Mouse (Mus musculus) ES-Bruce4 (cell line): ENCODE results near the gene Chsy1.

Source experiments
- CTCF ChIP-seq: IDR thresholded peaks from one replicate; pipeline ENCODE4 v1.8.1; 2011; ENCODE audit warnings: low read depth, low read length
- EP300 ChIP-seq: IDR thresholded peaks from 2 replicates; pipeline ENCODE4 v1.6.1; 2011; ENCODE audit warnings: low read depth, low read length; ENCODE audit not compliant: insufficient read depth
- POLR2A ChIP-seq: IDR thresholded peaks from one replicate; pipeline ENCODE4 v1.8.1; 2011; ENCODE audit warnings: low read length; ENCODE audit not compliant: insufficient read depth

DNA sequence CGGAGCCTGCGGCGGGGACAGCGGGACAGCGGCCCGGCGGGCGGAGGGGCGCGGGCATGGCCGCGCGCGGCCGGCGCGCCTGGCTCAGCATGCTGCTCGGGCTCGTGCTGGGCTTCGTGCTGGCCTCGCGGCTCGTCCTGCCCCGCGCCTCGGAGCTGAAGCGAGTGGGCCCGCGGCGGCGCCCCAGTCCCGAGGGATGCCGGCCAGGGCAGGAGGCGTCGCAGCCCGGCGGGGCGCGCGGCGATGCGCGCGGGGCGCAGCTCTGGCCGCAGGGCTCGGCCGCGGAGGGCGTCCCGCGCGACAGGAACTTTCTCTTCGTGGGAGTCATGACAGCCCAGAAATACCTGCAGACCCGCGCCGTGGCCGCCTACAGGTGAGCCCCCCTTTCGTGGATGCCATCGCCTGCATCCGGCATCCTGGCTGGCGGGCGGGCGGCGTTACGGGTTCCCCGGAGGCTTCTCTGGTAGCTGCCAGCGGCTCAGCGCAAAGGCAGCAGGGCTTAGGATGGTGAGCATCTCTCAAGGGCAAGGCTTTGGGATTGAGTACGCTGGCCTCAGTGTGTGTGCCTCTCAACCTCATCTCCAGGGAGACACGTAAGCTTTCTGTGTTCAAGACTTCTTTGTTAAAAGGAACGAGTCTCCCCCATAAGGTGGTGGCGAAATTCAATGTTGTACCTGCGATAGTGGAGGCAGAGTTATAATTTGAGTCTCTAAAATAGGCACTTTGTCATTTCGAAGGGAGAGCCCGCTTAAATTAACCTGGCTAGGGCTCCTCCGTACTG lies 730 bp downstream of the Chsy1 start:
- TF ChIP-seq CTCF (no peak), EP300 (no peak), POLR2A (no peak)
